In genomic region chr15:38420784-38421183, GRCm38 (mm10) we compare ENCODE assay signal across 9 mouse cellular contexts.
DNase-seq lines count a peak whose midpoint lies in the region; ATAC-seq and TF ChIP-seq lines count a peak whose summit lies in the region.
"Had no signal": no experiment of that assay in that cellular context is flagged by ENCODE, and none has a peak within 500 bp of the region (broad histone marks: within the 10 kb centered on the region; RNA-seq: fewer than 3 reads in every experiment).

No protein-coding gene starts in this region.

- ATAC-seq in kidney, embryonic 15.5 days (replicated peaks; ENCODE audit: low FRiP score) = peak; percentile 79
- peak; percentile 82 for ATAC-seq in kidney, embryonic 16.5 days (ENCODE audit: low FRiP score, low TSS enrichment)

- WGBS in kidney, embryonic 15.5 days = 16% methylated on average over 3 of the region's 3 CpGs
- WGBS in kidney, embryonic 16.5 days = 6% methylated on average over 3 of the region's 3 CpGs
- 40% methylated on average over 3 of the region's 3 CpGs for WGBS in cerebellum, adult 2 months

- H3K27ac ChIP-seq in kidney, embryonic 15.5 days = peak overlapping the region; percentile 19; the same call in 1 of the 2 replicates
- no peak overlapping the region for H3K27ac ChIP-seq in kidney, embryonic 16.5 days (ENCODE audit: low read length)
- no peak overlapping the region for H3K27ac ChIP-seq in cerebellum, adult 2 months (ENCODE audit: insufficient read depth, low read length)
- H3K27ac ChIP-seq: neural tube, embryonic 13.5 days had no signal

- H3K9me3 ChIP-seq in kidney, embryonic 15.5 days (replicated peaks) = no peaks in the 10 kb centered on the region
- no peaks in the 10 kb centered on the region for H3K9me3 ChIP-seq in kidney, embryonic 16.5 days (ENCODE audit: low read length)
- H3K9me3 ChIP-seq: neural tube, embryonic 13.5 days had no signal

- TF ChIP-seq POLR2A in cerebellum, adult 2 months (IDR thresholded peaks at IDR 0.05; ENCODE audit: borderline replicate concordance, insufficient read depth, low read length) = no peak

- H3K9ac ChIP-seq in kidney, embryonic 15.5 days = no peak overlapping the region
- no peak overlapping the region for H3K9ac ChIP-seq in kidney, embryonic 16.5 days (replicated peaks; ENCODE audit: low read length)
- H3K9ac ChIP-seq: neural tube, embryonic 13.5 days had no signal

- no peaks in the 10 kb centered on the region for H3K27me3 ChIP-seq in kidney, embryonic 15.5 days
- H3K27me3 ChIP-seq in kidney, embryonic 16.5 days (ENCODE audit: insufficient read depth, low read length) = no peaks in the 10 kb centered on the region
- H3K27me3 ChIP-seq in cerebellum, adult 2 months (ENCODE audit: control insufficient read depth, insufficient read depth, low read length) = no peaks in the 10 kb centered on the region
- H3K27me3 ChIP-seq: neural tube, embryonic 13.5 days had no signal

- H3K4me1 ChIP-seq in kidney, embryonic 15.5 days = peaks cover 25% of the 10 kb centered on the region
- H3K4me1 ChIP-seq in kidney, embryonic 16.5 days (ENCODE audit: insufficient read depth, low read length) = peaks cover 24% of the 10 kb centered on the region
- no peaks in the 10 kb centered on the region for H3K4me1 ChIP-seq in cerebellum, adult 2 months (ENCODE audit: control insufficient read depth, insufficient read depth, low read length)
- H3K4me1 ChIP-seq: neural tube, embryonic 13.5 days had no signal

- no peak for TF ChIP-seq CTCF in cerebellum, adult 2 months (IDR thresholded peaks at IDR 0.05; ENCODE audit: borderline replicate concordance, insufficient read depth, low read depth, low read length)

- H3K36me3 ChIP-seq in kidney, embryonic 15.5 days = no peaks in the 10 kb centered on the region
- no peaks in the 10 kb centered on the region for H3K36me3 ChIP-seq in kidney, embryonic 16.5 days (ENCODE audit: insufficient read depth, low read length)
- H3K36me3 ChIP-seq: neural tube, embryonic 13.5 days had no signal

- DNase-seq in kidney, adult 11 months = no peak
- DNase-seq in forelimb bud, embryonic 11.5 days (ENCODE audit: low read depth, low spot score) = peak; percentile 28
- DNase-seq in skeletal muscle tissue, adult 2 months (ENCODE audit: low read depth, low spot score) = peak; percentile 62
- no peak for DNase-seq in cerebellum, adult 2 months
- no peak for DNase-seq in left cerebral cortex, postnatal 14 days (ENCODE audit: low spot score in 2 of 2)
- DNase-seq in adrenal gland, postnatal 25 days = no peak

- no peak overlapping the region for H3K4me3 ChIP-seq in kidney, embryonic 15.5 days (replicated peaks)
- no peak overlapping the region for H3K4me3 ChIP-seq in kidney, embryonic 16.5 days (ENCODE audit: low read length)
- H3K4me3 ChIP-seq in cerebellum, adult 2 months (replicated peaks; ENCODE audit: insufficient read depth, low read depth, low read length) = no peak overlapping the region
- H3K4me3 ChIP-seq: neural tube, embryonic 13.5 days had no signal

- H3K4me2 ChIP-seq in kidney, embryonic 15.5 days = no peak overlapping the region
- no peak overlapping the region for H3K4me2 ChIP-seq in kidney, embryonic 16.5 days (replicated peaks; ENCODE audit: low read depth, low read length)
- H3K4me2 ChIP-seq: neural tube, embryonic 13.5 days had no signal

- intact Hi-C loops in left cerebral cortex, postnatal 14 days (cut with DNase I) = no loop called here

Comparison
In these comparisons a context has a peak if more than half of its experiments do, and no peak if none do; other contexts are left out.
1. DNase-seq: peak in forelimb bud, embryonic 11.5 days (single experiment) and skeletal muscle tissue, adult 2 months (single experiment); none in kidney, adult 11 months (single experiment), cerebellum, adult 2 months (0 of 2), left cerebral cortex, postnatal 14 days (0 of 2) and adrenal gland, postnatal 25 days (single experiment).